Mouse (Mus musculus): ENCODE data around the gene Sh3bp2. TPM values are rescaled to one million over a fixed set of nuclear protein-coding genes. Genes with fewer than 3 reads are reported as not detected.

Gene Sh3bp2
- polyA plus RNA-seq, 1 experiment, result 33.8 TPM

DNA sequence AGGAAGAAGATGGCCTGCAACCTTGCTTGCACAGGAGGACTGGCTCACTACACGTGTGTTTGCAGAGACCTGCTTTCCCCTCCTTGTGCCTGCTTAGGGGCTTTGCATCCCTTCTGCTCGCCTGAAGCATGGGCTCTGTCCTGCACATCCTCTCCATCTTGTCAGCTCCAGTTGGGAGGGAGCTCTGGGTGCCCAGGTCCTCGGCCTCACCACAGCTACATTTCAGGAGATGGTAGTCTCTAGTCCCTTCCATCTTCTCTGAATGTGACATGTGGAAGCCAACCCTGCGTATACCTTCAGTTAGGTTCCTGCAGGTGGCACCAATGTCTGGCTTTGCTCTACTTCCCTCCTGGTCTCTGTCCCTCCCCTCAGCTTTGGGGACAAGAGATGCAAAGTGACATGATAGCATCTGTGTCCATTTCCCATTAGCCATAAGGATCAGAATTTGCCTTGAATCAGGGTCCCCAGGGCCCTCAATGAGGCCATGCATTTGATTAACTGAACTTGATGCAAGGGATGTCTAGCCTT lies 1.6 kb upstream of the Sh3bp2 start:
- TF ChIP-seq POLR2A (IDR thresholded peaks at IDR 0.05; ENCODE audit: control insufficient read depth, extremely low read depth, insufficient read depth, low read length, poor library complexity) (no peak), CTCF (IDR thresholded peaks at IDR 0.05; ENCODE audit: borderline replicate concordance, control insufficient read depth, extremely low read depth, insufficient read depth, low read length, poor library complexity) (no peak)
- DNase-seq, result no peak
- H3K36me3 ChIP-seq (ENCODE audit: control insufficient read depth, insufficient read depth, low read length), result no peaks in the 10 kb centered on the region
- WGBS, result 65% methylated on average over 4 of the region's 4 CpGs
- no peak overlapping the region for H3K27ac ChIP-seq (ENCODE audit: control insufficient read depth, insufficient read depth, low read length)
- peaks cover 64% of the 10 kb centered on the region for H3K4me1 ChIP-seq (replicated peaks; ENCODE audit: control insufficient read depth, insufficient read depth, low read length)
- H3K4me3 ChIP-seq (ENCODE audit: control insufficient read depth, insufficient read depth, low read length), result no peak overlapping the region
- H3K27me3 ChIP-seq (ENCODE audit: control insufficient read depth, insufficient read depth, low read length), result no peaks in the 10 kb centered on the region

DNA sequence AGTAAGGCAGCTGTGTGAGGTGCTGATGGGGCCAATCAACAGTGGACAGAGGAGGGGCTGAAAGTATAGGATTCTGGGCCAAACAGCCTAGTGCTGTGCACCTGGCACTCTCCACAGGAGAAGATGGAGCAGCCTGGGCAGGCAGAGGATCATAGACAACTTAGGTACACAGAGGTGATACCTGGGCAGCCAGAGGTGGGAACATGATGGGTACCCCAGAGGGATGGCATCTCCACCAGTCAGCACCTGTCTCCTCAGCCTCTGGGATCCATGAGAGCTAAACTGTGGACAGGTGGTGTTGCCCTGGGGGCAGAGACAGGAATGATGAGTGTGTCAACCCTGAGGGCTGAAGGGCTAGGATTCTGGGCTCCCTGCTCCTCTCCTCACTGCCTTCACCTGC lies 1.1 kb upstream of the Sh3bp2 start:
- no peak overlapping the region for H3K4me3 ChIP-seq (ENCODE audit: control insufficient read depth, insufficient read depth, low read length)
- H3K27ac ChIP-seq (ENCODE audit: control insufficient read depth, insufficient read depth, low read length), result no peak overlapping the region
- no peaks in the 10 kb centered on the region for H3K27me3 ChIP-seq (ENCODE audit: control insufficient read depth, insufficient read depth, low read length)
- peaks cover 63% of the 10 kb centered on the region for H3K4me1 ChIP-seq (replicated peaks; ENCODE audit: control insufficient read depth, insufficient read depth, low read length)
- no peak for DNase-seq
- H3K36me3 ChIP-seq (ENCODE audit: control insufficient read depth, insufficient read depth, low read length), result no peaks in the 10 kb centered on the region
- TF ChIP-seq POLR2A (IDR thresholded peaks at IDR 0.05; ENCODE audit: control insufficient read depth, extremely low read depth, insufficient read depth, low read length, poor library complexity) (no peak), CTCF (IDR thresholded peaks at IDR 0.05; ENCODE audit: borderline replicate concordance, control insufficient read depth, extremely low read depth, insufficient read depth, low read length, poor library complexity) (no peak)

DNA sequence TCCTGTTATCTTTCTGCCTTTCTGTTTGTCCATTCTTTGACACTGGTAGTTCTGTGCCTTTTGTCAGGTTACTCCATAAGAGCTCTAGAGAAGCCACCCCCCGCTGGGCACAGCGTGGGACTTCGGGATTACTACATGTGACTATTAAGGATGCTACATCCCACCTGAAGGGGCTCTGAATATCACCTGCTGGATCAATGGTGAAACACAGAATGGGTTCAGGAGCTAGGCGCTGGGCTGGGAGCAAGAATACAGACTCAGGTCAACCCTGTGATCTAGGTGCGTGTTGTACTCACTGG lies 788 bp downstream of the Sh3bp2 start:
- no peaks in the 10 kb centered on the region for H3K36me3 ChIP-seq (ENCODE audit: control insufficient read depth, insufficient read depth, low read length)
- peak overlapping the region; percentile 15; the same call in 1 of the 2 replicates for H3K27ac ChIP-seq (ENCODE audit: control insufficient read depth, insufficient read depth, low read length)
- 94% methylated on average over 5 of the region's 5 CpGs for WGBS
- H3K4me3 ChIP-seq (ENCODE audit: control insufficient read depth, insufficient read depth, low read length), result peak overlapping the region; percentile 92
- peaks cover 57% of the 10 kb centered on the region for H3K4me1 ChIP-seq (replicated peaks; ENCODE audit: control insufficient read depth, insufficient read depth, low read length)
- H3K27me3 ChIP-seq (ENCODE audit: control insufficient read depth, insufficient read depth, low read length), result no peaks in the 10 kb centered on the region
- DNase-seq, result no peak
- no peak for TF ChIP-seq CTCF (IDR thresholded peaks at IDR 0.05; ENCODE audit: borderline replicate concordance, control insufficient read depth, extremely low read depth, insufficient read depth, low read length, poor library complexity)
- no peak for TF ChIP-seq POLR2A (IDR thresholded peaks at IDR 0.05; ENCODE audit: control insufficient read depth, extremely low read depth, insufficient read depth, low read length, poor library complexity)

DNA sequence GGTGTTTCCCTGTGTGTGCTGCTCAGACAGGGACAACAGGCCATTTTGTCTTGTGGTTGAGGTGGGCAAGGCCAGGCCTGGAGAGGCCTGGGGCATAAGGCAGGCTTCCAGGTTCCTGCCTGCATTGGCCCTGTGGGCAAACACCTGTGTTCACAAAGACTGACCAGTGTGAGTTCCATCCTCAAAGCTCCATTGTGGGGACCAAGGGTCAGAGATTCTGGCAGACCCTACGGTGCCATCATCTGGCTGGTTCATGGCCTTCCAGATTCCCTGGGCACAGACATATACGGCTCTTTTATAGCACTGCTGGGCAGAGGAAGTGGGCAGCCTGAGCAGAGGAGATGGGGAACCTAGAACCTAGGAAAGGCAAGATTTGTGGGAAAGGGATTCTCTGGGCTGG lies 1.7 kb downstream of the Sh3bp2 start:
- peaks cover 55% of the 10 kb centered on the region for H3K4me1 ChIP-seq (replicated peaks; ENCODE audit: control insufficient read depth, insufficient read depth, low read length)
- no peaks in the 10 kb centered on the region for H3K36me3 ChIP-seq (ENCODE audit: control insufficient read depth, insufficient read depth, low read length)
- H3K27me3 ChIP-seq (ENCODE audit: control insufficient read depth, insufficient read depth, low read length), result no peaks in the 10 kb centered on the region
- no peak overlapping the region for H3K27ac ChIP-seq (ENCODE audit: control insufficient read depth, insufficient read depth, low read length)
- no peak overlapping the region for H3K4me3 ChIP-seq (ENCODE audit: control insufficient read depth, insufficient read depth, low read length)
- no peak for DNase-seq
- 93% methylated on average over 2 of the region's 2 CpGs for WGBS
- TF ChIP-seq POLR2A (IDR thresholded peaks at IDR 0.05; ENCODE audit: control insufficient read depth, extremely low read depth, insufficient read depth, low read length, poor library complexity) (no peak), CTCF (IDR thresholded peaks at IDR 0.05; ENCODE audit: borderline replicate concordance, control insufficient read depth, extremely low read depth, insufficient read depth, low read length, poor library complexity) (no peak)

DNA sequence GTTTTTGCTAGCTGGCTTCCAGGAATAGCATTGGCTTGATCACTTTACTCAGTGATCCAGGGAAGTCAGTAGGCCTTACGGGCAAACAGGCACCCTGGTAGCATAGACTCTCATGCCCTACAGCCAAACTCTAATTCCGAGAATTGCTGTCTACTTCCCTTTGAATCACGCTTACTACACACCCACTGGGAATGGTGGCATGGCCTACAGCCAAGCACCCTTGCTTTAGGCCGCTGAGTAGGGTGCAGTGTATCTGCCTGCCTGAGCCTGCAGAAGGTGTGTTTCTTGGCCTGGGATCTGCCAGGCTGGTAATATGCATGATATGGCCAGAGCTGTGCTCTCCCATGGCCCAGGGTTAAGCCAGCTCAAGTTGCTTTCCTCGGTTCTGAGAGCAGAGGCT lies 3.1 kb downstream of the Sh3bp2 start:
- Histone ChIP-seq H3K27ac (ENCODE audit: control insufficient read depth, insufficient read depth, low read length) (no peak overlapping the region), H3K36me3 (ENCODE audit: control insufficient read depth, insufficient read depth, low read length) (no peaks in the 10 kb centered on the region), H3K4me1 (replicated peaks; ENCODE audit: control insufficient read depth, insufficient read depth, low read length) (peaks cover 54% of the 10 kb centered on the region), H3K27me3 (ENCODE audit: control insufficient read depth, insufficient read depth, low read length) (no peaks in the 10 kb centered on the region), H3K4me3 (ENCODE audit: control insufficient read depth, insufficient read depth, low read length) (no peak overlapping the region)
- WGBS, result 90% methylated on average over 5 of the region's 5 CpGs
- TF ChIP-seq POLR2A (IDR thresholded peaks at IDR 0.05; ENCODE audit: control insufficient read depth, extremely low read depth, insufficient read depth, low read length, poor library complexity), result no peak
- no peak for TF ChIP-seq CTCF (IDR thresholded peaks at IDR 0.05; ENCODE audit: borderline replicate concordance, control insufficient read depth, extremely low read depth, insufficient read depth, low read length, poor library complexity)
- no peak for DNase-seq

DNA sequence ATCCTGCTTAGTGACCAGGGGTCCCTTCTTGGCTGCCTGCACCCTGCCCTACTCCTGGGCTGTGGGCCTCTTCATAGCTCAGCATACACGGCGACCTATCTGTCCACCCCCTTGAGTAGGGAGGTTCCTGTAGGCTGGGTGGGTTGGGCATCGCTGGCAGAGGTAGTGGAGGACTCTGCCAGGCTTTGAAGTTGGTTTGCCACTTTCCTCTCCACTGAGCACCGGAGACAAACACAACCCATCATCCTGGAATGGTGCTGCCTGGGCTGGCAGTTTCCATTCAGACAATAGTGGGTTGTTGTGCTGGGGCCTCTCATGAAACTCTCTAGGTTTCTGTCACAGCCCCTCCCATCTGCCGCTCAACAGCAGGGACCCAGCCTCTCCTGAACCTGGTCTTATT lies 4.5 kb downstream of the Sh3bp2 start:
- TF ChIP-seq CTCF (IDR thresholded peaks at IDR 0.05; ENCODE audit: borderline replicate concordance, control insufficient read depth, extremely low read depth, insufficient read depth, low read length, poor library complexity), result no peak
- 76% methylated on average over 5 of the region's 5 CpGs for WGBS
- Histone ChIP-seq H3K4me1 (replicated peaks; ENCODE audit: control insufficient read depth, insufficient read depth, low read length) (peaks cover 48% of the 10 kb centered on the region), H3K4me3 (ENCODE audit: control insufficient read depth, insufficient read depth, low read length) (no peak overlapping the region), H3K27ac (ENCODE audit: control insufficient read depth, insufficient read depth, low read length) (no peak overlapping the region), H3K27me3 (ENCODE audit: control insufficient read depth, insufficient read depth, low read length) (no peaks in the 10 kb centered on the region), H3K36me3 (ENCODE audit: control insufficient read depth, insufficient read depth, low read length) (no peaks in the 10 kb centered on the region)
- DNase-seq, result no peak

DNA sequence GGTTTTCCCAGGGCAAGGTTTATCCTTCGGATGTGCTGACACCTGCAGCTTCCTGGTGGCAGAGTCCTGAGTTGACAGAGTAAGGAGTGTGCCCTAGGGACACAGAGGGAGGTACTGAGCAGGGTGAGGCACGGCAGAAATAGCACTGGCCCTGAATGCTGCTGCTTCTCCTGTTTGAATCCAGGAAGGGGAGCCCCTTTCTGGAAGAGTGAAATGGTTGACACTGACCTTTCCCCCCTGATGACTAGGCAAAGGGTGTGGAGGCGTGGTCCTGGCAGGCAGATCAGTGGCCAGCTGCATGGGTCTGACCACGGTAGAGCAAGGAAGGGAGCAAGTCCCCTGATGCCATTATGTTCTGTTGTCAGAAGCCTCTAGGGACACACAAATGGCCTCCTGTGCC lies 5.0 kb downstream of the Sh3bp2 start:
- no peak for DNase-seq
- H3K27ac ChIP-seq (ENCODE audit: control insufficient read depth, insufficient read depth, low read length), result no peak overlapping the region
- WGBS, result 57% methylated on average over 4 of the region's 4 CpGs
- TF ChIP-seq CTCF (IDR thresholded peaks at IDR 0.05; ENCODE audit: borderline replicate concordance, control insufficient read depth, extremely low read depth, insufficient read depth, low read length, poor library complexity) (no peak), POLR2A (IDR thresholded peaks at IDR 0.05; ENCODE audit: control insufficient read depth, extremely low read depth, insufficient read depth, low read length, poor library complexity) (no peak)
- H3K4me3 ChIP-seq (ENCODE audit: control insufficient read depth, insufficient read depth, low read length), result no peak overlapping the region
- peaks cover 53% of the 10 kb centered on the region for H3K4me1 ChIP-seq (replicated peaks; ENCODE audit: control insufficient read depth, insufficient read depth, low read length)
- H3K27me3 ChIP-seq (ENCODE audit: control insufficient read depth, insufficient read depth, low read length), result no peaks in the 10 kb centered on the region
- no peaks in the 10 kb centered on the region for H3K36me3 ChIP-seq (ENCODE audit: control insufficient read depth, insufficient read depth, low read length)

All from thymus, adult 2 months (tissue).